Mouse (Mus musculus) adrenal gland, postnatal 14 days (tissue): ENCODE data around the gene Capn6. TPM values are rescaled to one million over a fixed set of nuclear protein-coding genes. Genes with fewer than 3 reads are reported as not detected.

Experiments used
- DNase-seq: peaks from one replicate; pipeline ENCODE4 v3.0.0; 2021; ENCODE audit warnings: mixed read lengths
- long read RNA-seq, 2 experiments: library from polyadenylated mRNA; stranded (forward); transcript quantifications; one replicate each; pipeline ENCODE4 v2.0.0; 2021
- microRNA-seq, 2 experiments: library from miRNA; unstranded; fragments of <30 nt; microRNA quantifications; one replicate each; pipeline ENCODE4 v1.2.0; 2021
- total RNA-seq: library from RNA; stranded (reverse); gene quantifications from 2 replicates; pipeline ENCODE4 v1.2.3, GENCODE M21; 2021

Gene Capn6
- 1.2 and 1.4 TPM in 2 replicates for total RNA-seq
- long read RNA-seq, experiment 1, result 0 reads
- long read RNA-seq, experiment 2, partial matches to known transcripts, result 1 of 4 reads
- long read RNA-seq, experiment 2, other reads (novel, unspliced or antisense), result 0 of 4 reads

DNA sequence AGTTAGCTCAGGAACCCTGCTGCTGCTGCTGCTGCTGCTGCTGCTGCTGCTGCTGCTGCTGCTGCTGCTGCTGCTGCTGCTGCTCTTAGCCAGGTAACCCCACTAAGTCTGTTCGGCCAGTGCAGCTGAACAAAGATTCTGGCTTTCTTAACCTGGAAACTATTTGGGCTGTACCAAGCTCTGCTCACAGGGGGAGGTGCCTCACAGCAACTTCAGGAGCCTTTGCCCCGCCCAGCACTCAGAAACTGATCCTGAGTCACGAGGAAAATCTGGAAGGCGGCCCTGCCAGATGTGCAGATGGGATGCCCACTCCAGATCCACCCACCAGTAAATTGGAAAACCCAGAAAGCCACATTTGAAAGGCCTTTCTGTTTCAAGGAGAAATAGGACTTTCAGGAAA lies at the start of gene Capn6:
Gene Capn6, minus strand, starts transcription at position 203 of the 400 bp plus-strand sequence.
- no peak for DNase-seq

GRCm38 (mm10) chrX:143867129-143867664 lies 40.0 kb upstream of the Capn6 start:
- DNase-seq, result no peak

GRCm38 (mm10) chrX:143851351-143851750 lies 24.1 kb upstream of the Capn6 start:
- no peak for DNase-seq

GRCm38 (mm10) chrX:143849969-143850368 lies 22.8 kb upstream of the Capn6 start:
- DNase-seq, result no peak

DNA sequence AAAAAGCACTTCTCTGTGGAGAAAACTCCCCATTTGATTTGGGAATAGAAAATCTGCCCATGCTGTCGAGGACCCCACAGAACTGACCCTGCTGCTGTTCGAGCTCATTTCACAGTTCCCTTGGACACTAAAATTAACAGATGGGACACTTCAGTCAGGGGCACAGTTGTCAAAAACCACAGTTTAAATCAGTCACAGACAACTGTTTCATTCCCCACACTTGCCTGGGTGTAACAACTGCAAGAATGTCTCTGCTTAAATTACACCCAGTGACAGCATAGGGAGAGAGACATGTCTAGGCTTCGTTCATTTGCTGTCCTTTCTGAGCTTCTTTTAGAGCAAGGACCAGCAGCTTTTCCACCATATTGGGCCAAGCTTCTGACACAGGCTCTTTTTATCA lies 19.4 kb upstream of the Capn6 start:
- DNase-seq, result no peak

GRCm38 (mm10) chrX:143826521-143826920 lies 693 bp downstream of the Capn6 start:
- DNase-seq, result no peak

- no peak for DNase-seq
Measured at GRCm38 (mm10) chrX:143818961-143819360, 8.3 kb downstream of the Capn6 start.

GRCm38 (mm10) chrX:143815948-143816347 lies 11.3 kb downstream of the Capn6 start:
- no peak for DNase-seq

DNA sequence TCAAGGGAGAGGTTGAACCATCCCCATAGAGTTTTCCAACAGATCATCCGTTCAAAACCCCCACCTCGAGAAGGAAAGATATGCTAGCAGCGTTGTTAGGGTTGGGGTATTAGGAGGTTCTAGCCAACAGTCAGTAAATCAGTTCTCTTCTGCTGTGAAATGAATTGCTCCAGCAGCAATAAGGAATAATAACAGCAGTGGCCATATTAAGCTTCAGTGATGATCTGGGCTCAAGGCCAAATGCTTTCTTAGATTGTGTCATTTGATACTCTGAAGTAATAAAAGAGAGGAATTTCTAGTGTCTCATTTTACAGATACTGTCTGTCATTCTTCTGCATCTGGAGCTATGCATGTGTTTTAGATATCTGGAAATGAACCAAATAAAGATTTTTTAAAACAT lies 64.7 kb downstream of the Capn6 start:
- DNase-seq, result no peak

Small RNA genes lying within 50 kb of the gene (microRNA-seq; reads per million reads assigned to microRNA genes)
- 0 reads per million in 2 experiments for gene Gm47298

Other genes starting within 250 kb of the Capn6 start
- gene Dcx, start 105.9 kb upstream of the Capn6 start, total RNA-seq, result 0.93 and 1.2 TPM in 2 replicates